Mouse (Mus musculus): ENCODE measurements at regions not wholly inside any gene's neighbourhood (a gene's known extent, or its start where the extent isn't known, plus 50 kb on each side); places are given as distances from the start of the nearest gene placed in this dataset.

GRCm38 (mm10) chr9:66646226-66646625, 53.3 kb upstream of the Usp3 start:
- no peak overlapping the region for H3K4me3 ChIP-seq (ENCODE audit: insufficient read depth, low read depth, low read length)

GRCm38 (mm10) chr9:66651306-66651705, 58.4 kb upstream of the Usp3 start:
- WGBS, result 13% methylated on average over 6 of the region's 6 CpGs
- no peaks in the 10 kb centered on the region; the same call in 1 of the 2 replicates for H3K4me1 ChIP-seq (ENCODE audit: control insufficient read depth, insufficient read depth, low read length)

More at GRCm38 (mm10) chr9:66646226-66646625, 53.3 kb upstream of the Usp3 start:
- H3K27ac ChIP-seq (ENCODE audit: insufficient read depth, low read depth, low read length), result no peak overlapping the region
- WGBS, result 10% methylated on average over 7 of the region's 7 CpGs
- no peaks in the 10 kb centered on the region for H3K36me3 ChIP-seq (ENCODE audit: control insufficient read depth, insufficient read depth, low read length)
- DNase-seq, result peak; percentile 94
- no peaks in the 10 kb centered on the region for H3K27me3 ChIP-seq (replicated peaks; ENCODE audit: control insufficient read depth, insufficient read depth, low read length)
- H3K4me1 ChIP-seq (ENCODE audit: control insufficient read depth, insufficient read depth, low read length), result no peaks in the 10 kb centered on the region
- peak; percentile 94 for TF ChIP-seq CTCF (conservative IDR thresholded peaks at IDR 0.05; ENCODE audit: insufficient read depth, insufficient read length, low read depth, low read length)
- no peak for TF ChIP-seq POLR2A (IDR thresholded peaks at IDR 0.05; ENCODE audit: low read depth, low read length)

GRCm38 (mm10) chr9:66657116-66657758, 56.2 kb upstream of the Car12 start:
- H3K4me1 ChIP-seq (ENCODE audit: control insufficient read depth, insufficient read depth, low read length), result no peaks in the 10 kb centered on the region
- H3K27me3 ChIP-seq (replicated peaks; ENCODE audit: control insufficient read depth, insufficient read depth, low read length), result no peaks in the 10 kb centered on the region
- DNase-seq, result no peak
- no peaks in the 10 kb centered on the region for H3K36me3 ChIP-seq (ENCODE audit: control insufficient read depth, insufficient read depth, low read length)
- H3K4me3 ChIP-seq (ENCODE audit: insufficient read depth, low read depth, low read length), result no peak overlapping the region
- no peak overlapping the region for H3K27ac ChIP-seq (ENCODE audit: insufficient read depth, low read depth, low read length)
- 82% methylated on average over 7 of the region's 7 CpGs for WGBS
- TF ChIP-seq CTCF (conservative IDR thresholded peaks at IDR 0.05; ENCODE audit: insufficient read depth, insufficient read length, low read depth, low read length), result no peak
- no peak for TF ChIP-seq POLR2A (IDR thresholded peaks at IDR 0.05; ENCODE audit: low read depth, low read length)

More at GRCm38 (mm10) chr9:66651306-66651705, 58.4 kb upstream of the Usp3 start:
- H3K36me3 ChIP-seq (ENCODE audit: control insufficient read depth, insufficient read depth, low read length), result no peaks in the 10 kb centered on the region
- H3K27me3 ChIP-seq (replicated peaks; ENCODE audit: control insufficient read depth, insufficient read depth, low read length), result no peaks in the 10 kb centered on the region
- no peak overlapping the region; the same call in 1 of the 2 replicates for H3K27ac ChIP-seq (ENCODE audit: insufficient read depth, low read depth, low read length)
- TF ChIP-seq CTCF (conservative IDR thresholded peaks at IDR 0.05; ENCODE audit: insufficient read depth, insufficient read length, low read depth, low read length), result no peak
- TF ChIP-seq POLR2A (IDR thresholded peaks at IDR 0.05; ENCODE audit: low read depth, low read length), result no peak
- DNase-seq, result peak; percentile 42
- H3K4me3 ChIP-seq (ENCODE audit: insufficient read depth, low read depth, low read length), result no peak overlapping the region

GRCm38 (mm10) chr9:66658707-66659242, 54.7 kb upstream of the Car12 start:
- no peaks in the 10 kb centered on the region for H3K36me3 ChIP-seq (ENCODE audit: control insufficient read depth, insufficient read depth, low read length)
- H3K27ac ChIP-seq (ENCODE audit: insufficient read depth, low read depth, low read length), result no peak overlapping the region
- H3K4me3 ChIP-seq (ENCODE audit: insufficient read depth, low read depth, low read length), result no peak overlapping the region
- TF ChIP-seq CTCF (conservative IDR thresholded peaks at IDR 0.05; ENCODE audit: insufficient read depth, insufficient read length, low read depth, low read length) (no peak), POLR2A (IDR thresholded peaks at IDR 0.05; ENCODE audit: low read depth, low read length) (no peak)
- no peaks in the 10 kb centered on the region for H3K4me1 ChIP-seq (ENCODE audit: control insufficient read depth, insufficient read depth, low read length)
- H3K27me3 ChIP-seq (replicated peaks; ENCODE audit: control insufficient read depth, insufficient read depth, low read length), result no peaks in the 10 kb centered on the region
- no peak for DNase-seq

- WGBS, result 59% methylated on average over 11 of the region's 11 CpGs
- H3K36me3 ChIP-seq (ENCODE audit: control insufficient read depth, insufficient read depth, low read length), result no peaks in the 10 kb centered on the region
- no peak overlapping the region for H3K27ac ChIP-seq (ENCODE audit: insufficient read depth, low read depth, low read length)
- TF ChIP-seq CTCF (conservative IDR thresholded peaks at IDR 0.05; ENCODE audit: insufficient read depth, insufficient read length, low read depth, low read length) (no peak), POLR2A (IDR thresholded peaks at IDR 0.05; ENCODE audit: low read depth, low read length) (no peak)
- no peak overlapping the region for H3K4me3 ChIP-seq (ENCODE audit: insufficient read depth, low read depth, low read length)
- no peaks in the 10 kb centered on the region for H3K27me3 ChIP-seq (replicated peaks; ENCODE audit: control insufficient read depth, insufficient read depth, low read length)
- H3K4me1 ChIP-seq (ENCODE audit: control insufficient read depth, insufficient read depth, low read length), result no peaks in the 10 kb centered on the region
- DNase-seq, result peak; percentile 54
Measured at GRCm38 (mm10) chr9:66659781-66660445, 53.6 kb upstream of the Car12 start.

GRCm38 (mm10) chr9:66661596-66661995, 51.9 kb upstream of the Car12 start:
- no peak for DNase-seq
- TF ChIP-seq CTCF (conservative IDR thresholded peaks at IDR 0.05; ENCODE audit: insufficient read depth, insufficient read length, low read depth, low read length) (no peak), POLR2A (IDR thresholded peaks at IDR 0.05; ENCODE audit: low read depth, low read length) (no peak)
- Histone ChIP-seq H3K4me1 (ENCODE audit: control insufficient read depth, insufficient read depth, low read length) (no peaks in the 10 kb centered on the region), H3K4me3 (ENCODE audit: insufficient read depth, low read depth, low read length) (no peak overlapping the region), H3K27me3 (replicated peaks; ENCODE audit: control insufficient read depth, insufficient read depth, low read length) (no peaks in the 10 kb centered on the region), H3K27ac (ENCODE audit: insufficient read depth, low read depth, low read length) (no peak overlapping the region), H3K36me3 (ENCODE audit: control insufficient read depth, insufficient read depth, low read length) (no peaks in the 10 kb centered on the region)
- 95% methylated on average over 7 of the region's 7 CpGs for WGBS

- peaks cover 3% of the 10 kb centered on the region; the same call in 1 of the 2 replicates for H3K4me1 ChIP-seq (ENCODE audit: control insufficient read depth, insufficient read depth, low read length)
- 78% methylated on average over 4 of the region's 4 CpGs for WGBS
Measured at GRCm38 (mm10) chr9:66662443-66662842, 51.0 kb upstream of the Car12 start.

More at GRCm38 (mm10) chr9:66662443-66662842, 51.0 kb upstream of the Car12 start:
- no peak for DNase-seq
- Histone ChIP-seq H3K36me3 (ENCODE audit: control insufficient read depth, insufficient read depth, low read length) (no peaks in the 10 kb centered on the region), H3K4me3 (ENCODE audit: insufficient read depth, low read depth, low read length) (no peak overlapping the region), H3K27ac (ENCODE audit: insufficient read depth, low read depth, low read length) (no peak overlapping the region), H3K27me3 (replicated peaks; ENCODE audit: control insufficient read depth, insufficient read depth, low read length) (no peaks in the 10 kb centered on the region)
- TF ChIP-seq POLR2A (IDR thresholded peaks at IDR 0.05; ENCODE audit: low read depth, low read length) (no peak), CTCF (conservative IDR thresholded peaks at IDR 0.05; ENCODE audit: insufficient read depth, insufficient read length, low read depth, low read length) (no peak)
